Mouse (Mus musculus) megakaryocyte, adult 5-6 weeks (primary cell): ENCODE measurements at regions not wholly inside any gene's neighbourhood (a gene's known extent, or its start where the extent isn't known, plus 50 kb on each side); places are given as distances from the start of the nearest gene placed in this dataset.

Source experiments
- ATAC-seq: 2 replicates; pipeline ENCODE4 v1.8.0; 2016; ENCODE audit warnings: mild to moderate bottlenecking, inconsistent platforms; ENCODE audit not compliant: poor library complexity, severe bottlenecking

GRCm38 (mm10) chr12:4542191-4542590, 50.2 kb upstream of the Itsn2 start:
- ATAC-seq = no peak

GRCm38 (mm10) chr12:4534252-4534651, 57.3 kb upstream of the Ncoa1 start:
- ATAC-seq = peak; percentile 71

GRCm38 (mm10) chr12:4533710-4534109, 56.7 kb upstream of the Ncoa1 start:
- ATAC-seq = peak; percentile 33; the same call in 1 of the 2 replicates

GRCm38 (mm10) chr12:4532707-4533106, 55.7 kb upstream of the Ncoa1 start:
- ATAC-seq = peak; percentile 66

- ATAC-seq = no peak
Measured at GRCm38 (mm10) chr12:4527027-4527426, 50.0 kb upstream of the Ncoa1 start.
